Mouse (Mus musculus): ENCODE data around the gene Gcnt2.
"Not testable (repeated sequence)": the region's sequence is repeated elsewhere in the genome, so short reads cannot be mapped to it uniquely, and the experiment has no call there.

Gcnt2 gene

GRCm38 (mm10) chr13:40906528-40906927 lies 47.0 kb downstream of the Gcnt2 start:
- DNase-seq (ENCODE audit: low spot score in 2 of 2) = no peak

DNA sequence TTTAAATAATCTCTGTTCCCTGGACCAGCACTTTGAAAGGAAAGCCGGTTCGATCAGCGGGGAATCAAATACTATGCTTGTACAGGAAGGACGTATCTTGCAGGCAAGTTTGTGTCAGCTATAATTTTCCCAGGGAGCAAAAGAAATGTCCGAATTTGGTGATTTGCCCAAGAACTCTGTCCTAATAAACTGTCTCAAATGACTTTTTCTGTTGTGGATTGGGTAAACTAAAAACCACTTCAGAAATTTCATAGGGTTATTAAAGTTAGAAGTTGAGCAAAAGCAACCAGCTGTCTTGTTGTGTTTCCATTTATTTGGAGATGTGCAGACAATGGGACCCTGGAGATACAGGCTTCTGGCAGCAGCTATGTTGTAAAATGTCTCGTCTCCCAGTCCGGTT lies 47.7 kb downstream of the Gcnt2 start:
- DNase-seq (ENCODE audit: low spot score in 2 of 2) = no peak

DNA sequence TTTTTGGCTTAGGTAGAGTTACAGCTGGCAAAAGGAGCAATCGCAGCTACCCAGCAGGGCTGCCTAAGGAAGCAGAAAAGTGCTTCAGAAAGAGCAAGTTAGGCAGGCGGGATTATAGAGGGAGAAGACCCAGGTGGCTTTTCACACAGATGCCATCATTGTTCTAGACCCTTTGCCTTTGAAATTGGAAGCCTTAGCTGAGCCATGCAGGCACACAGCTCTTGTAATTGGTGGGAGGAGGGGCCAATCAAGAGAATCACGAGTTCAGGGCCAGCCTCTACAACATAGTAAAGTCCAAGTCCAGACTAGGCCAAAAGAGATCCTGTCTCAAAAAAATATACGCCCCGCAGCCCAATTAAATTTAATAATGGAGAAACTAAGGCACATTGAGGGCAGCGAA lies 48.5 kb downstream of the Gcnt2 start:
- DNase-seq (ENCODE audit: low spot score in 2 of 2) = no peak

- DNase-seq (ENCODE audit: low spot score in 2 of 2) = no peak
These were observed 49.5 kb downstream of the Gcnt2 start for GRCm38 (mm10) chr13:40909060-40909459.

- no peak for DNase-seq (ENCODE audit: low spot score in 2 of 2)
These were observed 50.5 kb downstream of the Gcnt2 start for GRCm38 (mm10) chr13:40910047-40910446.

DNA sequence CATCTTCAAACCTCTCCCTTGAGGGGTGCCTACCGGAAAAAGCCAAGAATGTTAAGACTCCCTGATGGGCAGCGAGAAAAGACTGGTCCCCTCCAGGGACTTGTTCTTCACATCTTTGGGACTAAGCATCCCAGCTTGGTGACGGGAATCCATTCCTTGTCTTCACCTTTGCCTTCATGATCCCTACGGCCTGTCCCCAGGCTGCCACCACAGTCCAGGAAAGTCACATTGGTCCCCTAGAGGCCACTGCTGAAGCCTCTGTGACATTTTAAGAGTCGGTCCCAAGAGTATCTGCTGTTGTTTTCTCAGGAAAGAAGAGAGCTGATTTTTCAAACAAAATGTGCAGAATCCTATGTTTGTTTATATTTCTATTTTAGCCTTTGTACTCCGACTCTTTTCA lies 52.4 kb downstream of the Gcnt2 start:
- DNase-seq (ENCODE audit: low spot score in 2 of 2) = no peak

- no peak for DNase-seq (ENCODE audit: low spot score in 2 of 2)
These were observed 54.0 kb downstream of the Gcnt2 start for GRCm38 (mm10) chr13:40913395-40914018.

GRCm38 (mm10) chr13:40914053-40914585 lies 54.6 kb downstream of the Gcnt2 start:
- DNase-seq (ENCODE audit: low spot score in 2 of 2) = no peak

DNA sequence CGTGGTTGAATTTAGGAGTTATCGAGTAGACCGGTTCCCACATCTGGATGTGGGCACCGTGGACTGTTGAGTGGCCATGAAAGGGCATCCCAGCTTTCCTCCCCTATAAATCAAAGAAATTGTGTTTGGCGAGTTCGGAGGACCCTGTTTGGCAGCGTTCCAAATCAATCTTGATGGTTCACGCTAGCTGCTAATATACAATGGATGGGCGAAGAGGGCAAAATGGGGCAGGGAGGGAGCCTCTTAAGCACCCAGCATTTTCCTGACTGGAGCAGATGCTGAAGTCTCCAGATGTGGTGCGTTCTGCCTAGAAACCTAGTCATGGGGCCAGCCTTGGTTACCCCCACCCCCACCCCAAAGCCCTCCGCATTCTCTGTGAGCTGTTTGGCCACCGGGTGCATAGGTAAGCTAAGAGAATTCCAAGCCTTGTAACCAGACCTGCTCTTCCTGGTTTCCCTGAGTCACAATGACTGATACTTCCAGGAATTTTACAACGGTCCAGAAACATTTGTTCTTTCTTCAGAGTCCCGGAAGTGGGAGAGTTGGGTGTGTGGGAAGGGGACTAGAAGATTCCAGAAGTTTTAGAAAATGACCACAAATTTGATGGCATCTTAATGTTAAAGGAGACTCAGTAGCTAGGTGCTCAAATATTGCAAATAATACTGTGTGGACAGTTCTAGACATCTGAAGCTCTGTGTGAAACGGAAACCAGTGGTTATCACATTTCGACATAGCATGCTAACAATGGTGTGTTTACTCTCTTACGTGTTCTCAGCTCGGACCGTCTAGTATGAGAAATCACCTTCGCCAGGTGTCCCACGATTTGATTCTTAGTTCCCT lies 57.0 kb downstream of the Gcnt2 start:
- no peak for DNase-seq (ENCODE audit: low spot score in 2 of 2)

- DNase-seq (ENCODE audit: low spot score in 2 of 2) = peak in 1 of 2 experiments; percentile 11
These were observed 57.9 kb downstream of the Gcnt2 start for GRCm38 (mm10) chr13:40917161-40918091.

DNA sequence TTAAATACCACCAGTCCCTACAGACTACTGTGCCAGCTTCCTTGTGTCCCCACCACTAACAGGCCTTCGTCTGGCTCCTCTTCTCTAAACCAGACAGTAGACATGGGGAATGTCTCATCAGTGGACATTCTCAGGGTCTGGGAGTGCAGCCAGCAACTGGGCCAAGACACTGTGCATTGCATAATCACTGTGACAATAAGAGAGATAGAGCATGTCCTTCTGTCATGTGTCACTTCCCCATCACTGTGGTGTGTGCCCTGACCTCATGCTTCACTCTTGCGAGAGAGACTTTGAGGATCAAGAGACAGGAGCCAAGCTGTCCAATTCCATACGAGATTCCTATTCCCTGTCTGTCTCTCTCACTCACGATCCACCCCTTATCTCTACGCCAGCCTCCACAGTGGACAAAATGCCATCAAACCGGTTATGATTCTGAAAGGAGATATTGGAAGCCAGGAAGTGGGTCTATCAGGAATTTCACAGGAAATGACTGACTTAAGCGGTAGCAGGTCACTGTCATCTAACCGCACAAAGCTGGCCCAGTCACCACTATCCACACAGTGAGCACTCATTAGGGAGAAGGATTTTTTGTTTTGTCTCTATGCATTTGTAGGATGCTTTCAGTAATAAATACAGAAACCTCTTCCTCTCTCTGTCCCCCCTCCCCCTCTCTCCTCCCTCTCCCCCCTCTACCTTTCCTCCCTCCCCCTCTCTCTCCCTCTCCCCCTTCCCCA lies 61.9 kb downstream of the Gcnt2 start:
- no peak for DNase-seq (ENCODE audit: low spot score in 2 of 2)

DNA sequence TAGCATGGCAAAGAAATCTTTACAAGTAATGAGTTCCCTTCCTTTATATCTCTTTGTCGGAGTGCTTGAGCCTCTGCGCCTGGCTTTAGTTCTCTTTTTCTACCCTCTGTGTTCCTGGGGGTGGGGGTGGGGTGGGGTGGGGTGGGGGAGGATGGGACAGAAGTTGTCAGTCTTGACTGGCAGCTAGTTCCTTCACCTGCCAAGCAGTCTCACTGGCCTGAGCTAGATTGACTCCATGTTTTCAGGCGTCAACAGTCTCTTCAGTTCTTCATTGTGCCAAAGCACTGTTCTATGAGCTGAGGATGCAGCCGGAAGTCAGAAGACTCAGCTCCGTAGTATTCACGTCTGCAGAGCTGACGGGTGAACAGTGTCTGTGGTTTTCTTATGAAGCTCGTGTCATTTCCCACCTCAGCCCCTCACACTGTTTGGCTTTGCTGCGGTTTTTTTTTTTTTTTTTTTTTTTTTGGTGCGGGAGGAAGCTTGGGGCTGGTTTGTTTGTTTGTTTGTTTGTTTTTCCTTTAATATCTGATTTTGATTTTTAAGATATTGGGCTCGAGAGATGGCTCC lies 62.8 kb downstream of the Gcnt2 start:
- no peak for DNase-seq (ENCODE audit: low spot score in 2 of 2)

GRCm38 (mm10) chr13:40923756-40924315 lies 64.3 kb downstream of the Gcnt2 start:
- DNase-seq (ENCODE audit: low spot score in 2 of 2) = no peak

GRCm38 (mm10) chr13:40928192-40928898 lies 68.8 kb downstream of the Gcnt2 start:
- no peak for DNase-seq (ENCODE audit: low spot score in 2 of 2)

- not testable (repeated sequence) for DNase-seq (ENCODE audit: low spot score in 2 of 2)
These were observed 72.3 kb downstream of the Gcnt2 start for GRCm38 (mm10) chr13:40931871-40932270.

DNA sequence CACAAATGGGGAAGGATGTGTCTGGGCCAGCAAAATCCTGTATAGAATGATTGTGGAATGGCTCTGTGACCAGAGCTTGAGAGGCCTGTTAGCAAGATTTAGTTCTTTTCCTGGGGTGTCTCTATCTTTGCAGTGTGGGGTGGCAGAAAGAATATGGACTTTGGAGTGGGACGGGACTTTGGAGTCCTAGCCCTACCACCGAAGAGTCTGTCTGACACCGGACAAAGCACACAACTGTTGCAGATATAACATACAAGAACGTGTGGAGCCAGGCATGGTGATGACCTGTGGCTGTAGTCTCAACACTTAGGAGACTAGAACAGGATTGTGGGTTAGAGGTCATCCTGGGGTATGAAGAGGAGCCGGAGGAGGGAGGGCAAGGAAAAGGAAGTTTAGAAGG lies 73.0 kb downstream of the Gcnt2 start:
- no peak for DNase-seq (ENCODE audit: low spot score in 2 of 2)

- DNase-seq (ENCODE audit: low spot score in 2 of 2) = no peak
These were observed 74.8 kb downstream of the Gcnt2 start for GRCm38 (mm10) chr13:40934341-40934740.

GRCm38 (mm10) chr13:40937586-40937985 lies 78.0 kb downstream of the Gcnt2 start:
- no peak for DNase-seq (ENCODE audit: low spot score in 2 of 2)

DNA sequence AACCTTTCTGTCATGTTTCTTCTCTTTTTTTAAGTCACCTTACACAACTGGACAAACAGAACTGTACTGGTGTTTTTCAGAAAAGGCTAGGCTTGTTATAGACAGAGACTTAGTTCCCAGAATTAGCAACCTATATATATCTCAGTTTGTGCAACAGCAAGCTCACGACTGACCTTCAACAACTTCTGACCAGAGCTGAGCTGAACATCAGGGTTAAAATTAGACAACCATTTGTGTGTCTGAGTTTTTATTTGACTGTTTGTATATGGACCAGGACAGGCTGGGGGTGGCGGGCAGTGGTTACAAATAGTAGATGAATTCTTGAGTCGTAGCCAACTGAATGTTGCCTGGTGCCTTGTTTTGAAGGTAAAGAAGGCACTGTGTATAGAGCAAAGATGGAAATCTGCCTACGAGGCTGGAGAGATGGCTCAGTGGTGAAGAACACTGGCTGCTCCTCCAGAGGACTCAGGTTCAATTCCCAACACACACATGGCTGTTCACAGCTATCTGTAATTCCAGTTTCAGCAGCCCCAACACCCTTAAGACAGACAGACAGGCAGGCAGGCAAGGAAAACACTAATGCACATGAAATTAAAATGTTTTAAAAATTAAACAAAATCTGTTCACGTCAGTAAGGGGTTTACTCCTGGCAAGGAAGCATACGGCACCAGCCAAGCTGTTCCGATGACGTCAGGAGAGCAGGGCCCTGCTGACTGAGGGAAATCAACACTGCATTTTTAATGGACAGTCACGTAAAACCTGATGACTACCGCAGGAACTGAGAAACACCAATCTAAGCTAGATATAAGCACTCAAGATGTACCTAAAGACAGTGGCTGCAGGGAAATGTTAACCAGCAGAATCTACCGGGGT lies 79.2 kb downstream of the Gcnt2 start:
- DNase-seq (ENCODE audit: low spot score in 2 of 2) = no peak
